Mouse (Mus musculus) embryonic facial prominence, embryonic 14.5 days (tissue): Measurements from ENCODE around the gene Trim7. TPM values are rescaled to one million over a fixed set of nuclear protein-coding genes. Genes with fewer than 3 reads are reported as not detected.

Experiments used
- ATAC-seq: fragments of 200-750 bp; cut with Nextera tagmentation; 2 replicates; pipeline ENCODE4 v1.8.0; 2017; ENCODE audit warnings: low read depth, moderate number of reproducible peaks, moderate TSS enrichment
- DNase-seq: peaks from one replicate; pipeline ENCODE4 v3.0.0-alpha.2; 2015; ENCODE audit warnings: low spot score
- H3K27ac ChIP-seq: fragments of 300-500 bp; sonication (generic); replicated peaks from 2 replicates; pipeline ENCODE4 v1.5.1; 2014; ENCODE audit warnings: low read depth, mild to moderate bottlenecking, low read length, moderate library complexity
- H3K27me3 ChIP-seq: fragments of 300-500 bp; sonication (generic); replicated peaks from 2 replicates; pipeline ENCODE4 v1.6.1; 2014; ENCODE audit warnings: low read length; ENCODE audit not compliant: control insufficient read depth, insufficient read depth
- H3K36me3 ChIP-seq: fragments of 300-500 bp; sonication (generic); 2 replicates; pipeline ENCODE4 v1.6.1; 2014; ENCODE audit warnings: low read length, mixed read lengths; ENCODE audit not compliant: control insufficient read depth, insufficient read depth
- H3K4me1 ChIP-seq: fragments of 300-500 bp; sonication (generic); 2 replicates; pipeline ENCODE4 v1.6.1; 2014; ENCODE audit warnings: antibody characterized with exemption, low read length; ENCODE audit not compliant: control insufficient read depth, insufficient read depth
- H3K4me2 ChIP-seq: fragments of 300-500 bp; sonication (generic); 2 replicates; pipeline ENCODE4 v1.6.1; 2014; ENCODE audit warnings: low read depth, mild to moderate bottlenecking, low read length, moderate library complexity, mixed read lengths
- H3K4me3 ChIP-seq: fragments of 300-500 bp; sonication (generic); 2 replicates; pipeline ENCODE4 v1.5.1; 2014; ENCODE audit warnings: low read depth, mild to moderate bottlenecking, low read length
- H3K9ac ChIP-seq: fragments of 300-500 bp; sonication (generic); 2 replicates; pipeline ENCODE4 v1.6.1; 2014; ENCODE audit warnings: low read depth, mild to moderate bottlenecking, low read length, moderate library complexity, mixed read lengths
- H3K9me3 ChIP-seq: fragments of 300-500 bp; sonication (generic); 2 replicates; pipeline ENCODE4 v1.6.1; 2016; ENCODE audit warnings: low read length; ENCODE audit not compliant: control insufficient read depth
- WGBS: fragments of 180-500 bp; shearing (Covaris S2); extraction: QIAGEN DNeasy Blood & Tissue Kit; methylation state at CpG from one replicate; pipeline ENCODE4 v1.1.7; 2014; 5-methylcytosine and 5-hydroxymethylcytosine counted together
- polyA plus RNA-seq: library from polyadenylated mRNA; unstranded; fragments of >200 nt; fragmentation: Nextera tagmentation; extraction: Ambion mirVana; gene quantifications from 2 replicates; pipeline ENCODE4 v1.2.1, GENCODE M21; 2014

The Trim7 gene
- polyA plus RNA-seq, 1 experiment from 2014 or later, result 1.3 TPM

GRCm38 (mm10) chr11:48837310-48838180 lies 11.6 kb downstream of the Trim7 start:
- peak overlapping the region; percentile 78 for H3K4me3 ChIP-seq
- no peaks in the 10 kb centered on the region for H3K9me3 ChIP-seq
- H3K4me1 ChIP-seq, result peaks cover 8% of the 10 kb centered on the region
- peak overlapping the region; percentile 79 for H3K4me2 ChIP-seq
- peak overlapping the region; percentile 33; the same call in 1 of the 2 replicates for H3K27ac ChIP-seq
- DNase-seq, result peak; percentile 68
- ATAC-seq, result peak; percentile 7; the same call in 1 of the 2 replicates
- 0% methylated on average over 27 of the region's 77 CpGs for WGBS
- no peaks in the 10 kb centered on the region for H3K36me3 ChIP-seq
- H3K27me3 ChIP-seq, result no peaks in the 10 kb centered on the region
- H3K9ac ChIP-seq, result peak overlapping the region; percentile 72

- Histone ChIP-seq H3K36me3 (no peaks in the 10 kb centered on the region), H3K9me3 (no peaks in the 10 kb centered on the region), H3K4me3 (peak overlapping the region; percentile 78), H3K27ac (peak overlapping the region; percentile 33; the same call in 1 of the 2 replicates), H3K4me2 (peak overlapping the region; percentile 79), H3K27me3 (no peaks in the 10 kb centered on the region), H3K4me1 (peaks cover 8% of the 10 kb centered on the region), H3K9ac (peak overlapping the region; percentile 72)
- WGBS, result 2% methylated on average over 16 of the region's 16 CpGs
- DNase-seq (peak; percentile 49), ATAC-seq (no peak)
Measured at GRCm38 (mm10) chr11:48838181-48838797, 12.3 kb downstream of the Trim7 start.

- H3K4me3 ChIP-seq, result peak overlapping the region; percentile 78
- 60% methylated on average over 10 of the region's 10 CpGs for WGBS
Measured at GRCm38 (mm10) chr11:48838879-48839680, 13.1 kb downstream of the Trim7 start.

GRCm38 (mm10) chr11:48840805-48841204 lies 14.9 kb downstream of the Trim7 start:
- no peaks in the 10 kb centered on the region for H3K9me3 ChIP-seq
- H3K4me1 ChIP-seq, result peaks cover 8% of the 10 kb centered on the region
- no peak for DNase-seq
- no peak overlapping the region for H3K9ac ChIP-seq
- no peaks in the 10 kb centered on the region for H3K27me3 ChIP-seq
- no peak overlapping the region for H3K27ac ChIP-seq
- no peak overlapping the region for H3K4me3 ChIP-seq
- H3K36me3 ChIP-seq, result no peaks in the 10 kb centered on the region
- H3K4me2 ChIP-seq, result no peak overlapping the region
- ATAC-seq, result no peak

More at GRCm38 (mm10) chr11:48838879-48839680, 13.1 kb downstream of the Trim7 start:
- Histone ChIP-seq H3K27me3 (no peaks in the 10 kb centered on the region), H3K9me3 (no peaks in the 10 kb centered on the region), H3K4me1 (peaks cover 8% of the 10 kb centered on the region), H3K4me2 (peak overlapping the region; percentile 79), H3K9ac (no peak overlapping the region), H3K27ac (no peak overlapping the region), H3K36me3 (no peaks in the 10 kb centered on the region)
- ATAC-seq (no peak), DNase-seq (no peak)

GRCm38 (mm10) chr11:48841213-48841612 lies 15.3 kb downstream of the Trim7 start:
- WGBS, result 84% methylated on average over 5 of the region's 5 CpGs
- H3K9me3 ChIP-seq, result no peaks in the 10 kb centered on the region
- ATAC-seq (no peak), DNase-seq (no peak)
- H3K27me3 ChIP-seq, result no peaks in the 10 kb centered on the region
- no peak overlapping the region for H3K9ac ChIP-seq
- no peak overlapping the region for H3K4me3 ChIP-seq
- H3K4me2 ChIP-seq, result no peak overlapping the region
- H3K4me1 ChIP-seq, result peaks cover 8% of the 10 kb centered on the region
- H3K27ac ChIP-seq, result no peak overlapping the region
- no peaks in the 10 kb centered on the region for H3K36me3 ChIP-seq

GRCm38 (mm10) chr11:48842378-48842792 lies 16.4 kb downstream of the Trim7 start:
- Histone ChIP-seq H3K36me3 (no peaks in the 10 kb centered on the region), H3K4me1 (peaks cover 8% of the 10 kb centered on the region), H3K27me3 (no peaks in the 10 kb centered on the region), H3K27ac (no peak overlapping the region), H3K4me3 (no peak overlapping the region), H3K9ac (no peak overlapping the region), H3K4me2 (no peak overlapping the region), H3K9me3 (no peaks in the 10 kb centered on the region)
- no peak for ATAC-seq
- WGBS, result 77% methylated on average over 4 of the region's 4 CpGs
- DNase-seq, result no peak

- DNase-seq (no peak), ATAC-seq (no peak)
- no peak overlapping the region for H3K27ac ChIP-seq
- no peaks in the 10 kb centered on the region for H3K9me3 ChIP-seq
- H3K4me3 ChIP-seq, result no peak overlapping the region
- no peaks in the 10 kb centered on the region for H3K36me3 ChIP-seq
- H3K9ac ChIP-seq, result no peak overlapping the region
- H3K4me1 ChIP-seq, result peaks cover 6% of the 10 kb centered on the region
- no peaks in the 10 kb centered on the region for H3K27me3 ChIP-seq
- H3K4me2 ChIP-seq, result no peak overlapping the region
- WGBS, result 81% methylated on average over 11 of the region's 11 CpGs
Measured at GRCm38 (mm10) chr11:48843202-48843601, 17.3 kb downstream of the Trim7 start.

GRCm38 (mm10) chr11:48844309-48844708 lies 18.4 kb downstream of the Trim7 start:
- H3K4me3 ChIP-seq, result no peak overlapping the region
- ATAC-seq, result no peak

More at GRCm38 (mm10) chr11:48844309-48844708, 18.4 kb downstream of the Trim7 start:
- H3K4me1 ChIP-seq, result no peaks in the 10 kb centered on the region
- no peak overlapping the region for H3K27ac ChIP-seq
- no peaks in the 10 kb centered on the region for H3K27me3 ChIP-seq
- no peaks in the 10 kb centered on the region for H3K36me3 ChIP-seq
- DNase-seq, result no peak
- H3K9me3 ChIP-seq, result no peaks in the 10 kb centered on the region
- no peak overlapping the region for H3K9ac ChIP-seq
- H3K4me2 ChIP-seq, result no peak overlapping the region
- WGBS, result 50% methylated on average over 6 of the region's 6 CpGs
